18 mouse cellular contexts compared by ENCODE assay signal in genomic region chr13:112136850-112137249, GRCm38 (mm10).
"Had no signal": no experiment of that assay in that cellular context is flagged by ENCODE, and none has a peak within 500 bp of the region (broad histone marks: within the 10 kb centered on the region; RNA-seq: fewer than 3 reads in every experiment).

No protein-coding gene starts in this region.

- H3K27ac ChIP-seq: intestine, embryonic 15.5 days; kidney, embryonic 15.5 days; limb, embryonic 10.5 days; limb, embryonic 13.5 days; liver, embryonic 13.5 days; midbrain, embryonic 10.5 days; midbrain, embryonic 13.5 days; neural tube, embryonic 13.5 days; stomach, embryonic 15.5 days had no signal

- H3K4me2 ChIP-seq: intestine, embryonic 15.5 days; kidney, embryonic 15.5 days; limb, embryonic 13.5 days; liver, embryonic 13.5 days; midbrain, embryonic 13.5 days; neural tube, embryonic 13.5 days; stomach, embryonic 15.5 days had no signal

- H3K36me3 ChIP-seq: intestine, embryonic 15.5 days; kidney, embryonic 15.5 days; limb, embryonic 10.5 days; limb, embryonic 13.5 days; liver, embryonic 13.5 days; midbrain, embryonic 10.5 days; midbrain, embryonic 13.5 days; neural tube, embryonic 13.5 days; stomach, embryonic 15.5 days had no signal

- H3K4me3 ChIP-seq: intestine, embryonic 15.5 days; kidney, embryonic 15.5 days; limb, embryonic 10.5 days; limb, embryonic 13.5 days; liver, embryonic 13.5 days; megakaryocyte, embryonic 14.5 days; midbrain, embryonic 10.5 days; midbrain, embryonic 13.5 days; neural tube, embryonic 13.5 days; stomach, embryonic 15.5 days had no signal

- H3K4me1 ChIP-seq: intestine, embryonic 15.5 days; limb, embryonic 13.5 days; liver, embryonic 13.5 days; megakaryocyte, embryonic 14.5 days; midbrain, embryonic 10.5 days; midbrain, embryonic 13.5 days; stomach, embryonic 15.5 days had no signal

- DNase-seq: kidney, adult 11 months; kidney, adult 8-10 months; kidney, postnatal 10 days; kidney, postnatal 36 days; liver, embryonic 13.5 days; lung, adult 2 months; lung, postnatal 14 days; lung, postnatal 4 days; thymus, postnatal 25 days had no signal

- ATAC-seq: intestine, embryonic 15.5 days; midbrain, embryonic 13.5 days had no signal

- H3K9me3 ChIP-seq: intestine, embryonic 15.5 days; kidney, embryonic 15.5 days; limb, embryonic 10.5 days; limb, embryonic 13.5 days; liver, embryonic 13.5 days; midbrain, embryonic 10.5 days; midbrain, embryonic 13.5 days; neural tube, embryonic 13.5 days; stomach, embryonic 15.5 days had no signal

- H3K9ac ChIP-seq: intestine, embryonic 15.5 days; kidney, embryonic 15.5 days; limb, embryonic 13.5 days; liver, embryonic 13.5 days; midbrain, embryonic 13.5 days; neural tube, embryonic 13.5 days; stomach, embryonic 15.5 days had no signal

- H3K27me3 ChIP-seq: intestine, embryonic 15.5 days; kidney, embryonic 15.5 days; liver, embryonic 13.5 days; megakaryocyte, embryonic 14.5 days; midbrain, embryonic 13.5 days; neural tube, embryonic 13.5 days; stomach, embryonic 15.5 days had no signal
